Mouse (Mus musculus) bone marrow macrophage, adult 2 months (primary cell): ENCODE measurements around the gene Egln1.

Source experiments
- CTCF ChIP-seq: IDR thresholded peaks from 2 replicates; pipeline ENCODE4 v1.5.1; 2012; ENCODE audit warnings: low read depth, mild to moderate bottlenecking, low read length, moderate library complexity
- POLR2A ChIP-seq: IDR thresholded peaks from 2 replicates; pipeline ENCODE4 v1.6.1; 2012; ENCODE audit warnings: mild to moderate bottlenecking, low read depth, low read length, borderline replicate concordance

DNA sequence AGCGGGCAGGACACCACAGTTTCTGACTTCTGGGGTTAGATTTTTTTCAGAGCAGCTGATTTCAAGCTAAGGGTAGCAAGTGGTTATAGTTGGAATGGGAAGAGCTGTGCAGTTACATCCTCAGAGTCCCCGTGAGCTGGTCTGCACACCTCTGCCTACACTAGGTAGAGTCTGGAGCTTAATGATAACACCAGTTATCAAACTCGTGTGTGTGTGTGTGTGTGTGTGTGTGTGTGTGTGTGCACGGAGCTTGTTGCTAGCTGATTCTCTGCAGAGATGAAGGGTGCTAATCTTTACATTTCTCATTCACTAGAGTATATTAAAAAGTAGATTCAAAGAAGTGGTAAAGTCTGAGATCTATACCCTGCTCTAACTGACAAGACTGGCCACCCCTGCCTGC, 25.1 kb upstream of the Egln1 start:
- TF ChIP-seq CTCF (no peak), POLR2A (no peak)
